Mouse (Mus musculus) induced T-regulatory cell, adult 2 months (primary cell): ENCODE results near the gene Prss8.

Experiments
- DNase-seq: peaks from one replicate; pipeline ENCODE4 v3.0.0-alpha.2; 2012; ENCODE audit warnings: low read depth

Prss8 gene

GRCm38 (mm10) chr7:127929923-127930322 is at the start of gene Prss8:
TSS of gene Prss8 (minus strand) at chr7:127930104.
- no peak for DNase-seq

- peak; percentile 14 for DNase-seq
These were observed 49.0 kb upstream of the Prss8 start for GRCm38 (mm10) chr7:127978856-127979255.

GRCm38 (mm10) chr7:127974413-127974930 is 44.6 kb upstream of the Prss8 start:
- no peak for DNase-seq

- DNase-seq: peak; percentile 83
These were observed 38.3 kb upstream of the Prss8 start for GRCm38 (mm10) chr7:127967922-127968828.

GRCm38 (mm10) chr7:127967004-127967921 is 37.4 kb upstream of the Prss8 start, which contains the start of gene Fus:
TSS of gene Fus (plus strand) at chr7:127967457.
- DNase-seq: peak; percentile 97

- DNase-seq: peak; percentile 49
These were observed 36.5 kb upstream of the Prss8 start for GRCm38 (mm10) chr7:127966371-127966918.

GRCm38 (mm10) chr7:127959364-127959763 is 29.5 kb upstream of the Prss8 start:
- DNase-seq: no peak

GRCm38 (mm10) chr7:127952864-127953581 is 23.1 kb upstream of the Prss8 start:
- DNase-seq: peak; percentile 37

GRCm38 (mm10) chr7:127946470-127947023 is 16.6 kb upstream of the Prss8 start, which contains the start of gene Prss36:
TSS of gene Prss36 (minus strand) at chr7:127946725.
- DNase-seq: no peak

- no peak for DNase-seq
These were observed 14.7 kb upstream of the Prss8 start for GRCm38 (mm10) chr7:127944614-127945013.

- DNase-seq: peak; percentile 47
These were observed 12.2 kb upstream of the Prss8 start for GRCm38 (mm10) chr7:127942097-127942496.

- DNase-seq: peak; percentile 27
These were observed 6.4 kb upstream of the Prss8 start for GRCm38 (mm10) chr7:127936216-127936884.

GRCm38 (mm10) chr7:127935748-127936159 is 5.8 kb upstream of the Prss8 start:
- DNase-seq: no peak

GRCm38 (mm10) chr7:127935028-127935722 is 5.3 kb upstream of the Prss8 start:
- DNase-seq: peak; percentile 96

- no peak for DNase-seq
These were observed 4.2 kb upstream of the Prss8 start for GRCm38 (mm10) chr7:127934075-127934474.

- peak; percentile 40 for DNase-seq
These were observed 2.5 kb upstream of the Prss8 start for GRCm38 (mm10) chr7:127932273-127933031.

GRCm38 (mm10) chr7:127931351-127932135 is 1.6 kb upstream of the Prss8 start:
- no peak for DNase-seq

GRCm38 (mm10) chr7:127930636-127931035 is 732 bp upstream of the Prss8 start:
- no peak for DNase-seq
